Mouse (Mus musculus) midbrain, postnatal 0 days (tissue): ENCODE data around the gene Wnk2. TPM values are rescaled to one million over a fixed set of nuclear protein-coding genes. Genes with fewer than 3 reads are reported as not detected.

Source experiments
- ATAC-seq: fragments of 200-750 bp; cut with Nextera tagmentation; 2 replicates; pipeline ENCODE4 v1.8.0; 2017; ENCODE audit warnings: moderate number of reproducible peaks, mild to moderate bottlenecking, moderate TSS enrichment, moderate library complexity; ENCODE audit not compliant: low FRiP score
- DNase-seq: peaks from one replicate; pipeline ENCODE4 v3.0.0-alpha.2; 2015; ENCODE audit warnings: low spot score
- H3K27ac ChIP-seq: fragments of 300-500 bp; sonication (generic); 2 replicates; pipeline ENCODE4 v1.5.1; 2014; ENCODE audit warnings: low read depth, mild to moderate bottlenecking, low read length, mixed read lengths
- H3K27me3 ChIP-seq: fragments of 300-500 bp; sonication (generic); 2 replicates; pipeline ENCODE4 v1.6.1; 2014; ENCODE audit warnings: low read length, control low read depth, mixed read lengths; ENCODE audit not compliant: insufficient read depth
- H3K36me3 ChIP-seq: fragments of 300-500 bp; sonication (generic); 2 replicates; pipeline ENCODE4 v1.6.1; 2014; ENCODE audit warnings: low read length, control low read depth, mixed read lengths; ENCODE audit not compliant: insufficient read depth
- H3K4me1 ChIP-seq: fragments of 300-500 bp; sonication (generic); 2 replicates; pipeline ENCODE4 v1.6.1; 2014; ENCODE audit warnings: mild to moderate bottlenecking, control low read depth, antibody characterized with exemption, low read length, mixed read lengths; ENCODE audit not compliant: insufficient read depth
- H3K4me2 ChIP-seq: fragments of 300-500 bp; sonication (generic); 2 replicates; pipeline ENCODE4 v1.6.1; 2014; ENCODE audit warnings: low read depth, mild to moderate bottlenecking, low read length, mixed read lengths; ENCODE audit not compliant: poor library complexity, severe bottlenecking
- H3K4me3 ChIP-seq: fragments of 300-500 bp; sonication (generic); 2 replicates; pipeline ENCODE4 v1.5.1; 2014; ENCODE audit warnings: low read depth, mild to moderate bottlenecking, low read length, moderate library complexity
- H3K9ac ChIP-seq: fragments of 300-500 bp; sonication (generic); replicated peaks from 2 replicates; pipeline ENCODE4 v1.6.1; 2014; ENCODE audit warnings: mild to moderate bottlenecking, low read length, moderate library complexity, mixed read lengths; ENCODE audit not compliant: poor library complexity, severe bottlenecking
- H3K9me3 ChIP-seq: fragments of 300-500 bp; sonication (generic); 2 replicates; pipeline ENCODE4 v1.6.1; 2016; ENCODE audit warnings: low read length, control low read depth
- CTCF ChIP-seq: IDR thresholded peaks from 2 replicates; pipeline ENCODE4 v1.5.1; 2016; ENCODE audit warnings: antibody characterized with exemption, mild to moderate bottlenecking
- WGBS: fragments of 180-500 bp; shearing (Covaris S2); extraction: QIAGEN DNeasy Blood & Tissue Kit; methylation state at CpG from one replicate; pipeline ENCODE4 v1.1.7; 2014; 5-methylcytosine and 5-hydroxymethylcytosine counted together
- polyA plus RNA-seq: library from polyadenylated mRNA; unstranded; fragments of >200 nt; fragmentation: Nextera tagmentation; extraction: Ambion mirVana; gene quantifications from 2 replicates; pipeline ENCODE4 v1.2.1, GENCODE M21; 2015
- total RNA-seq: library from RNA; depleted of rRNA; stranded (reverse); fragments of >200 nt; gene quantifications from 2 replicates; pipeline ENCODE4 v1.2.3, GENCODE M21; 2014

Gene Wnk2
- total and polyA plus RNA-seq, 2 experiments from 2014 or later: 17.7 to 62.9 TPM

DNA sequence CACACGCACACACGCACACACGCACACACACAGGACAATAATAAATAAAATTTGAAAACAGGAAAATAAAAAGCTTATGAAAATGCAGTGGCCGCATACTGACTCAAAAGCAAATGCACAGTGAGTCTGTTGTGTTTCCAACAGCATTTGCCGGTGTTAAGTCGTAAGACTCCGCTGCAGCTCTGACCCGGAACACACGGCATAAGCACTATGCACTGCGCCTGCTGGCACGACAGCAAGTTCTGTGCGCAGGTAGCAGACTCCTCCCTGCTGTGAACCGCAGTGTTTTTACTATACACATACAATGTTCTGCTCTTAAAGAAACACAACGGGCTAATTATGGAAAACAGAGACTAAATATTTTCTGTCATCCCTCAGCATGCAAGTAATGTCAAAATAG lies 32.9 kb downstream of the Wnk2 start:
- Histone ChIP-seq H3K27me3 (no peaks in the 10 kb centered on the region), H3K9ac (no peak overlapping the region), H3K4me2 (no peak overlapping the region), H3K27ac (no peak overlapping the region), H3K36me3 (no peaks in the 10 kb centered on the region), H3K9me3 (no peaks in the 10 kb centered on the region), H3K4me3 (no peak overlapping the region), H3K4me1 (no peaks in the 10 kb centered on the region)
- ATAC-seq: no peak
- DNase-seq: no peak
- 81% methylated on average over 14 of the region's 14 CpGs for WGBS
- no peak for TF ChIP-seq CTCF

DNA sequence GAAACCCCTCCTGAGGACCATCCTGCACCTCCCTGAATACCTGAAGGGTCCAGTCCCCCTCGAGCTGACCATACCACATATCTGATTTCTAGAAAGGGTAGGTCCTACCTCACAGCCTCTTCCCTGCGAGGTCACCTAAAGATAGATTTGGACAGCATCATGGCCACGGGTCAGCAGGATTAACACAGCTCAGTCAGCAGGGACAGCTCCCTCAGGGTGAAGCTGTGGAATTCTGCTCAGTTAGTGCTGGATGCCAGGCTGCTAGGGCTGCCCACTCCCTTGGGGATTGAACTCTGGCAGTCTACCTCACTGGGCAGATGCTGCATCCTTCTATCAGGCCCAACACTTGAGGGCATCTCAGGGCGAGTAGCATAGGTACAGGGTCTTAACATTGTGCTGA lies 33.7 kb downstream of the Wnk2 start:
- no peak overlapping the region for H3K4me2 ChIP-seq
- no peaks in the 10 kb centered on the region for H3K9me3 ChIP-seq
- WGBS: 65% methylated on average over 4 of the region's 4 CpGs
- no peak for TF ChIP-seq CTCF
- no peaks in the 10 kb centered on the region for H3K4me1 ChIP-seq
- no peak overlapping the region for H3K4me3 ChIP-seq
- no peak overlapping the region for H3K9ac ChIP-seq
- no peaks in the 10 kb centered on the region for H3K36me3 ChIP-seq
- DNase-seq (no peak), ATAC-seq (no peak)
- H3K27ac ChIP-seq: no peak overlapping the region
- no peaks in the 10 kb centered on the region for H3K27me3 ChIP-seq

DNA sequence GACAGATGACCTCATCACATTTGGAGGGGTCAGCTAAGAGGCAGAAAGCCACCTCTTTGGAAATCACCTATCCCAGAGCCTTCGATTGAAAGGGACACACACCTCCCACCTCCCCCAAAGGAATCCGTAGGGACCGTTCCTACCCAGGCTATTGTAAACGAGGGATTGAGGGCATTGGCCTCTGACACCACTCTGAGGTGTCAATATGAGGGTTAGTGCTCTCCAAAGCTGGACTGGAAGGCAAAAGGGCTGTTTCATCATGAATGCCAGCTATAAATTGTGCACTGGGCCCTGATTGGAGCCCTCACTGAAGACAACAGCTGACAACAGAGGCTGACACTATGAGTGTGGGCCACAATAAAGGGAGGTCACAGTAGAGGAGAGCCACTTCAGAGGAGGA lies 34.5 kb downstream of the Wnk2 start:
- no peaks in the 10 kb centered on the region for H3K9me3 ChIP-seq
- H3K27me3 ChIP-seq: no peaks in the 10 kb centered on the region
- no peak for ATAC-seq
- no peak for TF ChIP-seq CTCF
- no peak for DNase-seq
- 78% methylated on average over 4 of the region's 4 CpGs for WGBS
- no peak overlapping the region for H3K9ac ChIP-seq
- no peak overlapping the region for H3K4me2 ChIP-seq
- H3K4me3 ChIP-seq: no peak overlapping the region
- H3K4me1 ChIP-seq: no peaks in the 10 kb centered on the region
- H3K36me3 ChIP-seq: no peaks in the 10 kb centered on the region
- H3K27ac ChIP-seq: no peak overlapping the region

DNA sequence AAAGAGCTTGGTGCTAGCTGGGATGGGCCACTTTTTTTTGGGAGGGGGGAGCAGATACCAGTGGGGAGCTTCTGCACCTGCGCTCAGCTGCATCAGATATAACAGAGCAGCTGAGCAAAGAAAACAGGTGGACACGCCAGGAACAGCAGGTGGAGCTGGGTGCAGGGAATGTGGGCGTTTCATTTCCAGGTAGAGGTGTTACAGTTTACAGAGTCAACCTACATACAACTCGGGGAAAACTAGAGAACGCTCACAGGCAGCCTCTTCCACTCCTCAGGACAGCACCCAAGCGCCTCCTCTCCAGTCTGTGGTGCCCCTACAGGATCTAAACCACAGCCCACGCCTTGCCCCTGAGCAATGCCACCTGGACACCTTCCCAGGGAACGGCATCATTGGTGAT lies 35.2 kb downstream of the Wnk2 start:
- H3K9me3 ChIP-seq: no peaks in the 10 kb centered on the region
- 86% methylated on average over 8 of the region's 8 CpGs for WGBS
- no peak overlapping the region for H3K9ac ChIP-seq
- H3K4me3 ChIP-seq: no peak overlapping the region
- ATAC-seq (no peak), DNase-seq (no peak)
- H3K4me1 ChIP-seq: no peaks in the 10 kb centered on the region
- no peak overlapping the region for H3K4me2 ChIP-seq
- no peak for TF ChIP-seq CTCF
- H3K27me3 ChIP-seq: no peaks in the 10 kb centered on the region
- no peak overlapping the region for H3K27ac ChIP-seq
- no peaks in the 10 kb centered on the region for H3K36me3 ChIP-seq

DNA sequence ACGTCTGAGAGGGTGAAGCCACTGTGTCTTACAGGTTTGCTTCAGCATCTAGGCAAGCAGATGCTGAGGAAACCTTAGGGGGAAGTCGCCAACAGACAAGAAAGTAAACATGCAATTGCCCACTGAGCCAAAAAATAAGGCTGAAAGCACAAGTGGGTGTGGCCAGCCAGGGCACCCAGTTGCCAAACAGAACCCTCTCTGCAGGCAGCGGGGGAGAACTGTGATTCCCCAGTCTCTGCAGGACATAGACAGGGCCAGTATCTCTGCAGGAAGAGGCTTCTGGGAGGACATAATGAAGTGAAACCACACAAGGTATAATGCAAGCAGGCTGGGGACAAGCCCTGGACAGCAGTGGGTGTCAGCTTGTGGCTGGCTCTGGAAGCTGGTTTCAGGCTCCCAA lies 38.1 kb downstream of the Wnk2 start:
- WGBS: 86% methylated on average over 3 of the region's 3 CpGs
- TF ChIP-seq CTCF: no peak
- Histone ChIP-seq H3K36me3 (no peaks in the 10 kb centered on the region), H3K4me1 (no peaks in the 10 kb centered on the region), H3K9ac (no peak overlapping the region), H3K4me3 (no peak overlapping the region), H3K9me3 (no peaks in the 10 kb centered on the region), H3K4me2 (no peak overlapping the region), H3K27me3 (no peaks in the 10 kb centered on the region), H3K27ac (no peak overlapping the region)
- DNase-seq (no peak), ATAC-seq (no peak)

GRCm38 (mm10) chr13:49108119-49108846 lies 39.5 kb downstream of the Wnk2 start:
- no peaks in the 10 kb centered on the region for H3K9me3 ChIP-seq
- no peak overlapping the region for H3K27ac ChIP-seq
- no peaks in the 10 kb centered on the region for H3K36me3 ChIP-seq
- DNase-seq (no peak), ATAC-seq (no peak)
- no peak overlapping the region for H3K4me2 ChIP-seq
- 75% methylated on average over 8 of the region's 8 CpGs for WGBS
- no peaks in the 10 kb centered on the region for H3K27me3 ChIP-seq
- H3K4me3 ChIP-seq: no peak overlapping the region
- TF ChIP-seq CTCF: no peak
- H3K9ac ChIP-seq: no peak overlapping the region
- no peaks in the 10 kb centered on the region for H3K4me1 ChIP-seq
